Mouse (Mus musculus) cerebellum, postnatal 36 days (tissue): ENCODE measurements around the gene Csk.

ENCODE experiments used
- DNase-seq, 2 experiments: peaks; one replicate each; pipeline ENCODE4 v3.0.0; 2021 to 2022; ENCODE audit warnings: mixed read lengths in 2 of 2

The Csk gene

DNA sequence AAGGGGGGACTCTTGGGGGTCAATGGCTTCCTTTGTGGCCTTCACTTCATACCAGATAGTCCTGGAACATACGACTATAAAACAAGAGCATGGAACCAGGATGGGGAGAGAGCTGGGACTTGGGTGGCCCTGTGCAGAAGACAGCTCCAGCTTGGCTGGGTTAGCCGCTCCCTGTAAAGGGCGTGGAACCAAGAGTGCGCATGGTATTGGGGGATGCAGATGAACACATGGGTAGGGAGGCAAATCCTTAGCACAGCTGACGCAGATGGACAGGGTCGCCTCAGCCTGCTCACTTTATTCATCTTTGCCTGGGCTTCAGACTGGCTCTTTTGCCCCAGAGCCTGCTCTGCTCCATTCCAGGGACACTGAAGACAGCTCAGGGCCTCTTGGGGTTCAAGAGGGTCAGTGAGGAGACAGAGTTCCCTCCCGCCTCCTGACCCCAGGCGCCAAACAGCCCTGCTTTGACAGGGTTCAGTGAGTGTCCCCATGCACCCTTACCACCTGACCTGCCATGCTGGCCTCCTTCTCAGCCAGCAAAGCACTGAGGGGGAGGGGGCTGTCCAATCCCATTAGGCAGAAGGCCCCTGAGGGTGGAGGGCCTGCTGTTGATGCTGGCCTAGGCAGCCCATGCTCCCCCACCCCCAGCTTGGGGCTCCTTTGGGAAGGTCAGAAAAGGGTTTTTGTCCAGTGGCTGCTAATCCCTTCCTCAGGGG lies 54.4 kb downstream of the Csk start:
- DNase-seq: no peak

DNA sequence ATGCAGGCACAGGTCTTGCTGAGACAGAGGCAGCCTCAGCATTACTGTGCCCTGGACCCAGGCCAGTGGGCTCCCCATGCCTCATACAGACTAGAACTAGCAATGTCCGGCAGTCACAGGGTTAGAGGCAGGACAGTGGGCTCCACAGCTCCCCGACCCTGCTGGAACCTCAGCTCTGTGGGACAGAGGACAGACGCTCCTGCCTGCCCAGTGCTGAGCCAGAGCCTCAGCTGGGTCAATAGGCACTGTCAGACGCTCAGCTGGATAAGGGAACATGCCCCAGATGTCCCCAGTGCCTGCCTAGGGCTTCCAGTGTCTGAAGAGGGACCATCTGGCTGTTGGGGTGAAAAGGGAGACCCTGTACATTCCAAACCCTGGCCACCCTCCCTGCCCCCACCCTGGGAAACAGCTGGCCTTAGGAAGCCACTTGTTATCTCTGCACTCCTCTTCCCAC lies 55.5 kb downstream of the Csk start:
- no peak for DNase-seq

DNA sequence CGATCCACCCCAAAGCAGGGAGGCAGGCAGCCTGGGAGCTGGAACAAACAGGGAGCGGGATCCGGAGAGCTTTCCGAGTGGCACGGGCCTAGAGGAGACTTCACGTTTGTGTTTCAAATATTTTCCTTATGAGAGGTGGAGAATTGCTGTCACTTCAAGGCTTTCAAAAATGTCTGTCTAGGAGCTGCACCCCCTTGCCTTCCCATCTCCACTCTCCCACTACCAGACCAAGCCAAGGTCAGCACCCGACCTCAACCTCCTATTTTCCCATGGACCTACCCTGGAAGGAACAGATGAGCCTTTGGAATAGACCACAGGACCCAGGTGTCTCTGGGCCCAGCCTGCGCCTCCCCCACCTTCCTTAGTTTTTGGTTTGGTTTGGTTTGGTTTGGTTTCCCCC lies 56.2 kb downstream of the Csk start:
- no peak for DNase-seq

GRCm38 (mm10) chr9:57594174-57594509 lies 59.3 kb downstream of the Csk start:
- DNase-seq: no peak

DNA sequence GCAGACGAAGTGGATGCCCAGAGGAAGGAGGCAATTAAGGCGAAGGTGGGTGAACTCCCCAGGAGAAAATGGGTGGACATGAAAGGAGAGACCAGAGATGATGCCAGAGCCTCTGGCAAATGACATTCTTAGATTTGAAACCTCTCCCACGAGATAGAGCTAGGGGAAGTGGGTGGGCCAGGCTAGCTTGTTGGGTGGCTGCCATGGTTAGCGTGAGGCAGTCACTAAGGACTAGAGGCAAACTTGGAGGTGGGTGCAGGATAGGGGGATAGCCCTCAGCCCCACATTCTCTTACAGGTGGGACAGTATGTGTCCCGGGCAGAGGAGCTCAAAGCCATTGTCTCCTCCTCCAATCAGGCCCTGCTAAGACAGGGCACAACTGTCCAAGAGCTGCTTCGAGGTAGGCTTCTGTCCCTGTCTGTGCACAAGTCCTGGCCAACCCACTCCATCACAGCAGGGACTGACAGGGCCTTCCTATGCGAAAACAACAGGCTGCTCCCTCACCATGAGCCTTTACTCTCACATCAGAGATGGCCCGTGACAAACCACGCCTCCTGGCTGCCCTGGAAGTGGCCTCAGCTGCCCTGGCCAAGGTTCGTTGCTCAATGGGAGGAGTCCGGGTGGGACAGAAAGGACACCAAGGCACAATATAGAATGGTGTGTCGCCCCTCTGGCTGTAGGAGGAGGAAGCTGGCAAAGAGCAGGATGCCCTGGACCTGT lies 59.8 kb downstream of the Csk start:
- no peak for DNase-seq

DNA sequence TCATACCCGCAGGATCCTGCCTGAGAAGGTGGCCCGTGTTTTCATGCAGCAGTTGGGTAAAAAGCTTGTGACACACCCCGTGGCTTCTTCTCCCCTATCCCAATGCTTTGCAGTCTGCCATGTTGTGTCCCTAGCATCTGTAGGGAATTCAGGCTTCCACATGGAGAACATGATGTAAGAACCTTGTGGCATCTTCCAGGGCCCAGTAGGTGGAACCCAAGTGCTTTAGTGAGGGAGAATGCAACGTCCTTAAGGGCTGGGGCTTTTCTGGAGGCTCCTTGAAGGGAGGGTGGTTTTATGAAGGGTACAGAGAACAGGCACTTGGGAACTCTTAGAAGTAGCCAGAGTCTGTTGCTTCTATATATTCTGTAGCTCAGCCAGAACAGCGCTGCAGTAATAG lies 62.7 kb downstream of the Csk start:
- no peak for DNase-seq

DNA sequence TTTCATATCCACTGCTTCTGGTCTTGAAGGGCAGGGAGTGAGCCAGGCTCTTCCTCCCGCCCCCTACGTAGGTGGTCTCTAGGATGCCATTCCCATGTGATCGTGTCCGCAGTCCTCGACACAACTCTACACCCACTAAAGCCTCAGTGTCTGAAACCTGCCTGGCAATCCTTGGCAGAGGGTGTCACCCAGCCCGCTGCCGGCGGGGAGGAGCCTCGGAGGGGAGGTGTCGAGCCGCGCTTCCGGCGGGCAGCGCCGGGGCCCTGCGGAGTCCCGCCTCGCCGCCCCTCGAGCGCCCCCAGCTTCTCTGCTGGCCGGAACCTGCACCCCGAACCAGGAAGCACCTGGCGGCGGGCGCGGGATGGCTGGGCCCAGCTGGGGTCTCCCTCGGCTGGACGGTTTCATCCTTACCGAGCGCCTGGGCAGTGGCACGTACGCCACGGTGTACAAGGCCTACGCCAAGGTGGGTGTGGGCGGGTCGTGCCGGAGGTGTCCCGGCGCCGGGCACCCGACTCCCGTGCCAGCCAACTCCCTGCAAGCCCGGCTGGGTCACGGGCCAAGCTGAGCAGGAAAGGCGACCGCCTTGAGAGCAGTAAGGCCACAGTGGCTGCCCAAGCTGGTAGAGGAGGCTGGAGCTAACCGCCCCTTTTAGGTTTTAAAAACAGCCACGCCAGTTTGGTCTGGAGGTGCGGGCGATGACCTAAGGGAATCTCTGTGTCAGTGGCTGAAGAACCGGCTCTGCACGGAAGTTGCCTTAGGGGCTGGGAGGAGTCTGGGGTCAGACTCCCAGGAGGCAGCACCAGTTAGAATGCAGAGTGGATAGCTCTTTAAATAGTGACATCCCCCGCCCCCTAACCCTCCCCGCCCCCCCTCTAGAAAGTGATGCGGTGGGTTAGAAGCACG lies 64.0 kb downstream of the Csk start, which contains the start of gene Ulk3:
Gene Ulk3, plus strand, starts transcription at position 229 of the 903 bp plus-strand sequence.
- peak; percentile 71 to 75 for DNase-seq

- no peak for DNase-seq
Observed at GRCm38 (mm10) chr9:57584991-57585390, 68.4 kb downstream of the Csk start.

GRCm38 (mm10) chr9:57577144-57577849 lies 76.1 kb downstream of the Csk start:
- DNase-seq: no peak
